Mouse (Mus musculus) myocyte (in vitro differentiated cells): ENCODE results near the gene Xirp2.

Experiments
- MYOG ChIP-seq, 3 experiments: IDR thresholded peaks; one replicate each; pipeline ENCODE4 v1.6.1; 2011; ENCODE audit warnings: control low read depth in 2 of 3, low read depth in 2 of 3, mild to moderate bottlenecking in 2 of 3; ENCODE audit not compliant: insufficient read length in 2 of 3, control insufficient read depth in 1 of 3, insufficient read depth in 1 of 3
- POLR2A ChIP-seq: IDR thresholded peaks from one replicate; pipeline ENCODE4 v1.6.1; 2011; ENCODE audit warnings: low read depth, mild to moderate bottlenecking, control low read depth, moderate library complexity; ENCODE audit not compliant: insufficient read length
- REST ChIP-seq: IDR thresholded peaks from one replicate; pipeline ENCODE4 v1.6.1; 2011; ENCODE audit warnings: mild to moderate bottlenecking, control low read depth, moderate library complexity; ENCODE audit not compliant: insufficient read depth, insufficient read length
- TCF12 ChIP-seq: IDR thresholded peaks from one replicate; pipeline ENCODE4 v1.6.1; 2011; ENCODE audit warnings: mild to moderate bottlenecking, control low read depth; ENCODE audit not compliant: poor library complexity, insufficient read depth, severe bottlenecking

GRCm38 (mm10) chr2:67433081-67433480 lies 12.7 kb upstream of the Xirp2 start, which contains the start of gene Gm26727:
- TF ChIP-seq TCF12 (no peak), MYOG (IDR thresholded peaks at IDR 0.05; ENCODE audit: control insufficient read depth in 1 of 3, insufficient read depth in 1 of 3, insufficient read length in 2 of 3, low read depth in 2 of 3) (no peak), REST (no peak), POLR2A (no peak)
